Mouse (Mus musculus): Measurements from ENCODE around the gene Nfib.

GRCm38 (mm10) chr4:82711611-82712295 lies 6.2 kb upstream of the Nfib start:
- TF ChIP-seq CTCF (IDR thresholded peaks at IDR 0.05) = no peak
- TF ChIP-seq EP300 (IDR thresholded peaks at IDR 0.05) = no peak

All from lung, postnatal 0 days (tissue).